Mouse (Mus musculus): ENCODE results near the gene Sfxn3.

The Sfxn3 gene

GRCm38 (mm10) chr19:45047417-45047934 lies at the start of gene Sfxn3:
Gene Sfxn3, plus strand, starts transcription at chr19:45047503.
- CTCF ChIA-PET, result interaction anchor here (0.8 to 1.6 kb wide), 3 partner anchors 10 to 21 kb away, joined by 4 to 7 read pairs (median 6); no protein-coding TSS in a partner anchor

GRCm38 (mm10) chr19:44997786-44998185 lies 49.5 kb upstream of the Sfxn3 start:
- CTCF ChIA-PET, result no interaction called here

GRCm38 (mm10) chr19:44999647-45000046 lies 47.7 kb upstream of the Sfxn3 start:
- CTCF ChIA-PET, result no interaction called here

- CTCF ChIA-PET, result interaction anchor here (0.6 kb wide), 1 partner anchor 125 kb away, joined by 8 read pairs; no protein-coding TSS in a partner anchor
Measured at GRCm38 (mm10) chr19:45002301-45002700, 45.0 kb upstream of the Sfxn3 start.

GRCm38 (mm10) chr19:45003740-45004516 lies 43.4 kb upstream of the Sfxn3 start:
- CTCF ChIA-PET, result interaction anchor here (0.7 kb wide), 1 partner anchor 241 kb away, joined by 8 read pairs; no protein-coding TSS in a partner anchor

- CTCF ChIA-PET, result interaction anchor here (0.6 to 1.2 kb wide), 5 partner anchors 26 to 74 kb away, joined by 3 read pairs; partner anchors contain the start of gene Kazald1
Measured at GRCm38 (mm10) chr19:45005444-45005843, 41.9 kb upstream of the Sfxn3 start, which contains the start of gene Twnk. Gene Twnk, plus strand, starts transcription at chr19:45005663.

GRCm38 (mm10) chr19:45005957-45006712 lies 41.2 kb upstream of the Sfxn3 start, which contains the start of gene Mrpl43:
Gene Mrpl43, minus strand, starts transcription at chr19:45006442.
- CTCF ChIA-PET, result interaction anchor here (0.6 to 1.2 kb wide), 5 partner anchors 25 to 597 kb away, joined by 3 read pairs; partner anchors contain the start of gene Kazald1

- CTCF ChIA-PET, result no interaction called here
Measured at GRCm38 (mm10) chr19:45007021-45007420, 40.3 kb upstream of the Sfxn3 start.

- CTCF ChIA-PET, result interaction anchor here (0.7 kb wide), 1 partner anchor 22 kb away, joined by 3 read pairs; no protein-coding TSS in a partner anchor
Measured at GRCm38 (mm10) chr19:45007425-45008191, 39.7 kb upstream of the Sfxn3 start.

- CTCF ChIA-PET, result interaction anchor here (0.5 kb wide), 1 partner anchor 16 kb away, joined by 7 read pairs; no protein-coding TSS in a partner anchor
Measured at GRCm38 (mm10) chr19:45010646-45011045, 36.7 kb upstream of the Sfxn3 start.

GRCm38 (mm10) chr19:45012219-45012618 lies 35.1 kb upstream of the Sfxn3 start:
- CTCF ChIA-PET, result interaction anchor here (0.7 to 2.3 kb wide), 2 partner anchors 19 to 71 kb away, joined by 3 to 24 read pairs; no protein-coding TSS in a partner anchor

- CTCF ChIA-PET, result interaction anchor here (0.6 to 2.3 kb wide), 3 partner anchors 18 to 1606 kb away, joined by 3 to 24 read pairs (median 3); no protein-coding TSS in a partner anchor
Measured at GRCm38 (mm10) chr19:45012636-45013035, 34.7 kb upstream of the Sfxn3 start.

GRCm38 (mm10) chr19:45013581-45014225 lies 33.6 kb upstream of the Sfxn3 start:
- CTCF ChIA-PET, result interaction anchor here (0.5 to 2.3 kb wide), 3 partner anchors 15 to 775 kb away, joined by 3 to 24 read pairs (median 4); no protein-coding TSS in a partner anchor

- CTCF ChIA-PET, result interaction anchor here (0.6 to 4.6 kb wide), 3 partner anchors 14 to 1142 kb away, joined by 3 to 29 read pairs (median 5); no protein-coding TSS in a partner anchor
Measured at GRCm38 (mm10) chr19:45014335-45014971, 32.9 kb upstream of the Sfxn3 start, which contains the start of gene Lzts2. Gene Lzts2, plus strand, starts transcription at chr19:45014414.

- CTCF ChIA-PET, result interaction anchor here (0.6 to 4.6 kb wide), 2 partner anchors 16 to 1141 kb away, joined by 5 to 29 read pairs; no protein-coding TSS in a partner anchor
Measured at GRCm38 (mm10) chr19:45014981-45015402, 32.3 kb upstream of the Sfxn3 start.

GRCm38 (mm10) chr19:45015518-45016281 lies 31.6 kb upstream of the Sfxn3 start:
- CTCF ChIA-PET, result interaction anchor here (0.6 to 4.6 kb wide), 4 partner anchors 15 to 1866 kb away, joined by 3 to 29 read pairs (median 6); no protein-coding TSS in a partner anchor

- CTCF ChIA-PET, result interaction anchor here (0.7 to 4.6 kb wide), 6 partner anchors 14 to 1865 kb away, joined by 3 to 29 read pairs (median 4); no protein-coding TSS in a partner anchor
Measured at GRCm38 (mm10) chr19:45016341-45017215, 30.7 kb upstream of the Sfxn3 start.

All from spleen, embryonic (tissue).